Mouse (Mus musculus): ENCODE results near the gene Zfp428. TPM values are rescaled to one million over a fixed set of nuclear protein-coding genes. Genes with fewer than 3 reads are reported as not detected.

Gene Zfp428
- polyA plus RNA-seq, 1 experiment, result 9.5 TPM

DNA sequence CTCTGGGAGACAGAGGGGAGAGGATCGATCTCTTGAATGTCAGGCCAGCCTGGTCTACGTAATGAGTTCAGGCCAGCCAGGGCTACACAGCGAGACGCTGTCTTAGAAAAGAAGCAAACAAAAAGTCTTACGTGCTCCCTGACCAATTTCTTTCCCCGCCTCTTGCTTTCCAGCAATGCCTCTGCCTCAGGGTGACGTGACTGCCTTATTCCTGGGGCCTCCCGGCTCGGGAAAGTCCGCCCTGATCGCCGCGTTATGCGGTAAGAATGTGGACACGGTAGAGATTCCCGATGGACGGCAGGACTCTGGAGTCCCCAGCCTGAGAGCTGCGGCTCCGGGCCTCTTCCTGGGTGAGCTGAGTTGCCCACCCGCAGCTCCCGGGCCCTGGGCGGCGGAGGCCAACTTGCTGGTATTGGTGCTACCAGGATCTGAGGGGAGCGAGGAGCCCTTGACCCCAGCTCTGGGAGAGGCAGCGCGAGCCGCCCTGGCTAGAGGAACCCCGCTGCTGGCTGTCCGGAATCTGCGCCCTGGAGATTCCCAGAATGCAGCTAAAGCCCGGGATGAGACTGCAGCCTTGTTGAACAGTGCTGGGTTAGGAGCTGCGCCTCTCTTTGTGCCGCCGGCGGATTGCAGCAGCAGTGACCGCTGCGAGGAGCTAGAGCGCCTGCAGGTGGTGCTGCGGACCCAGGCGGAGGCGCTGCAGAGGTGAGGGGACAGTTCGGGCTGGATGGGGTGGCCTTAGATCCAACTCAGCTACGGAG lies 24.6 kb downstream of the Zfp428 start:
- TF ChIP-seq POLR2A (IDR thresholded peaks at IDR 0.05; ENCODE audit: low read depth, low read length) (no peak), CTCF (conservative IDR thresholded peaks at IDR 0.05; ENCODE audit: insufficient read depth, insufficient read length, low read depth, low read length) (peak; percentile 82)
- Histone ChIP-seq H3K36me3 (ENCODE audit: control insufficient read depth, insufficient read depth, low read length) (no peaks in the 10 kb centered on the region; the same call in none of the 2 replicates), H3K27me3 (replicated peaks; ENCODE audit: control insufficient read depth, insufficient read depth, low read length) (no peaks in the 10 kb centered on the region), H3K4me1 (ENCODE audit: control insufficient read depth, insufficient read depth, low read length) (peaks cover 6% of the 10 kb centered on the region), H3K27ac (ENCODE audit: insufficient read depth, low read depth, low read length) (peak overlapping the region; percentile 47), H3K4me3 (ENCODE audit: insufficient read depth, low read depth, low read length) (peak overlapping the region; percentile 56)
- DNase-seq, result peak; percentile 82
- 1% methylated on average over 43 of the region's 43 CpGs for WGBS

DNA sequence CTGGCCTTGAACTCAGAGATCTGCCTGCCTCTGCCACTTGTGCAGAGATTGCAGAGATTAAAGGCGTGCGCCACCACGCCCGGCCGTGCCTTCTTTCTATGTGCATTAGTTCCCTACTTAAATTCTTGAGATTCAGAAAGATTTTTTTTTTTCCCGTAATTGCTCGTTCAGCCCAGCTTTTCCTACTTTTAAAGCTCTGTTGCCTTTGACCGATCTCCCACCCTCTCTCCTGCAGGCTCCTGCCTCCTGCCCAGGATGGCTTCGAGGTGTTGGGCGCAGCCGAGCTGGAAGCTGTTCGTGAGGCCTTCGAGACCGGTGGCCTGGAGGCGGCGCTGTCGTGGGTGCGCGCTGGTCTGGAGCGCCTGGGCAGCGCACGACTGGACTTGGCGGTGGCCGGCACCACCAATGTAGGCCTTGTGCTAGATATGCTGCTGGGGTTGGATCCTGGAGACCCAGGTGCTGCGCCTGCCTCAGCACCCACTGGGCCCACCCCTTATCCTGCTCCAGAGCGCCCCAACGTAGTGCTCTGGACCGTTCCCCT lies 26.3 kb downstream of the Zfp428 start:
- TF ChIP-seq POLR2A (IDR thresholded peaks at IDR 0.05; ENCODE audit: low read depth, low read length) (no peak), CTCF (conservative IDR thresholded peaks at IDR 0.05; ENCODE audit: insufficient read depth, insufficient read length, low read depth, low read length) (no peak)
- H3K27me3 ChIP-seq (replicated peaks; ENCODE audit: control insufficient read depth, insufficient read depth, low read length), result no peaks in the 10 kb centered on the region
- H3K4me1 ChIP-seq (ENCODE audit: control insufficient read depth, insufficient read depth, low read length), result peaks cover 8% of the 10 kb centered on the region
- H3K4me3 ChIP-seq (ENCODE audit: insufficient read depth, low read depth, low read length), result no peak overlapping the region
- WGBS, result 90% methylated on average over 28 of the region's 28 CpGs
- H3K36me3 ChIP-seq (ENCODE audit: control insufficient read depth, insufficient read depth, low read length), result no peaks in the 10 kb centered on the region; the same call in none of the 2 replicates
- no peak overlapping the region for H3K27ac ChIP-seq (ENCODE audit: insufficient read depth, low read depth, low read length)
- no peak for DNase-seq

DNA sequence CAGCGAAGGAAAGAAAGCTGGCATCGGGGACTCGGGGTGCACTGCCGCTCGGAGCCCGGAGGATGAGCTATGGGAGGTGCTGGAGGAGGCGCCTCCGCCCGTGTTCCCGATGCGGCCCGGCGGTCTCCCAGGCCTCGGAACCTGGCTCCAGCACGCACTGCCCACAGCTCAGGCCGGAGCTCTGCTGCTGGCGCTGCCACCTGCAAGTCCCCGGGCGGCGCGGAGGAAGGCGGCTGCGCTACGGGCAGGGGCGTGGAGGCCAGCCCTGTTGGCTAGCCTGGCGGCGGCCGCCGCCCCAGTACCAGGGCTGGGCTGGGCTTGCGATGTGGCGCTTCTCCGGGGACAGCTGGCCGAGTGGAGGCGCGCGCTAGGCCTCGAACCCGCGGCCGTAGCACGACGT lies 27.0 kb downstream of the Zfp428 start:
- H3K27me3 ChIP-seq (replicated peaks; ENCODE audit: control insufficient read depth, insufficient read depth, low read length), result no peaks in the 10 kb centered on the region
- H3K4me1 ChIP-seq (ENCODE audit: control insufficient read depth, insufficient read depth, low read length), result peaks cover 8% of the 10 kb centered on the region

DNA sequence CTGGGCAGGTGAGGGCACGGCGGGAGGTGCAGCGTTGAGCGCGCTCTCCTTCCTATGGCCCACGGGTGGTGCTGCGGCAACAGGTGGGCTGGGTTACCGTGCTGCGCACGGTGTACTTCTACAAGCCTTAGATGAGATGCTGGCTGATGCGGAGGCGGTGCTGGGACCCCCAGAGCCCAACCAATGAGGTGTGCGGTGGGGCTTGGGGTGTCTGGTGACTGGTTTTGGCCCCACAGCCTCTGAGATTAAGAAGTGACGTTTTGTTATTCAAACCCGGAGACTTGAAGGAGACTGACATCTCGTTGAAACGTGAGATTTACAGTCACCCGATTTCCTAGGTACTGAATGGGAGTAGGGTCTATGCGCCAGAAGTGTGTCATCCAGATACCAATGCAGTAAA lies 27.5 kb downstream of the Zfp428 start:
- TF ChIP-seq CTCF (conservative IDR thresholded peaks at IDR 0.05; ENCODE audit: insufficient read depth, insufficient read length, low read depth, low read length) (no peak), POLR2A (IDR thresholded peaks at IDR 0.05; ENCODE audit: low read depth, low read length) (no peak)
- Histone ChIP-seq H3K36me3 (ENCODE audit: control insufficient read depth, insufficient read depth, low read length) (no peaks in the 10 kb centered on the region; the same call in none of the 2 replicates), H3K4me3 (ENCODE audit: insufficient read depth, low read depth, low read length) (no peak overlapping the region), H3K27me3 (replicated peaks; ENCODE audit: control insufficient read depth, insufficient read depth, low read length) (no peaks in the 10 kb centered on the region), H3K27ac (ENCODE audit: insufficient read depth, low read depth, low read length) (no peak overlapping the region), H3K4me1 (ENCODE audit: control insufficient read depth, insufficient read depth, low read length) (peaks cover 7% of the 10 kb centered on the region)
- WGBS, result 73% methylated on average over 19 of the region's 19 CpGs
- DNase-seq, result no peak

More for the DNA sequence above, 27.0 kb downstream of the Zfp428 start:
- 75% methylated on average over 42 of the region's 42 CpGs for WGBS
- Histone ChIP-seq H3K27ac (ENCODE audit: insufficient read depth, low read depth, low read length) (no peak overlapping the region), H3K36me3 (ENCODE audit: control insufficient read depth, insufficient read depth, low read length) (no peaks in the 10 kb centered on the region; the same call in none of the 2 replicates), H3K4me3 (ENCODE audit: insufficient read depth, low read depth, low read length) (no peak overlapping the region)
- DNase-seq, result no peak
- TF ChIP-seq POLR2A (IDR thresholded peaks at IDR 0.05; ENCODE audit: low read depth, low read length) (no peak), CTCF (conservative IDR thresholded peaks at IDR 0.05; ENCODE audit: insufficient read depth, insufficient read length, low read depth, low read length) (no peak)

DNA sequence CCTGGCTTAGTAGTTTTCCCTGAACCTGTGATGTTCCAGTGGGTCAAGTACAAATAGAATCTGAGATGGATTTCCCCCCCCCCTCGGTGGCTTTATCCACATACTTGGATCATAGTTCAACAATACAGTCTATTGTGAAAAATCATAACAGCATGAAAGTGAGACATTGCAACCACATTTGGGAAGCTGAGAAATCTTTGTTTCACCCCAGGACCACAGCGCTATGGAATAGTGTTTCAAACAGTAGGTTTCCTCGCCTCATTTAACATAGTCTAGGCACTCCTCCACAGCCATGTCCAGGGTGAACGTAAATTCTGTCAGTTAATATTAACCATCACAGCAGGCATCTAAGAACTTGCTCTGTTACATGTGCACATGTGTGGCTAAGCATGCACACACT lies 30.3 kb downstream of the Zfp428 start:
- 36% methylated on average over 4 of the region's 4 CpGs for WGBS
- no peak overlapping the region for H3K4me3 ChIP-seq (ENCODE audit: insufficient read depth, low read depth, low read length)
- TF ChIP-seq CTCF (conservative IDR thresholded peaks at IDR 0.05; ENCODE audit: insufficient read depth, insufficient read length, low read depth, low read length), result no peak
- no peak for TF ChIP-seq POLR2A (IDR thresholded peaks at IDR 0.05; ENCODE audit: low read depth, low read length)
- H3K27ac ChIP-seq (ENCODE audit: insufficient read depth, low read depth, low read length), result no peak overlapping the region
- no peaks in the 10 kb centered on the region; the same call in none of the 2 replicates for H3K36me3 ChIP-seq (ENCODE audit: control insufficient read depth, insufficient read depth, low read length)
- 0 out of 2 replicates have a peak, but pooled peaks cover 2% of the 10 kb centered on the region for H3K4me1 ChIP-seq (ENCODE audit: control insufficient read depth, insufficient read depth, low read length)
- no peaks in the 10 kb centered on the region for H3K27me3 ChIP-seq (replicated peaks; ENCODE audit: control insufficient read depth, insufficient read depth, low read length)
- DNase-seq, result peak; percentile 32

DNA sequence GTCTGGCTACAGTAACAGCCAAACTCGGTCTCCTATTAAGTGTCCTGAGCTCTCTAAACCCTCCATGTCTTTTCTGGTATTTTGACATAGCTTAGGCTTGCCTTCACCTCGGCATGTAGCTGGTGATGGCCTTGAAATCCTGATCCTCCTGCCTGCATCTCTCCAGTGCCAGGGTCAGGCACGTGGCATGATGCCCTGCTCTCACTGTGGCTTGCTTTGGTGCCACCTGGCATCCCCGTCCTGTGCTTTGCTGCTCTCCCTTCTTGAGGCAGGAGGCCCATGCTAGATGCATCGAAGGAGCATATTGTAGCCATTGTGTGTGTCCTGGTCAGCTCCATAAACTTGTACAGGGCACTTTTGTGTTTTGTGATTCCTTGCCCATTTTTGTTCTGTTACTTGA lies 30.8 kb downstream of the Zfp428 start:
- Histone ChIP-seq H3K27me3 (replicated peaks; ENCODE audit: control insufficient read depth, insufficient read depth, low read length) (no peaks in the 10 kb centered on the region), H3K27ac (ENCODE audit: insufficient read depth, low read depth, low read length) (no peak overlapping the region), H3K4me3 (ENCODE audit: insufficient read depth, low read depth, low read length) (no peak overlapping the region), H3K36me3 (ENCODE audit: control insufficient read depth, insufficient read depth, low read length) (no peaks in the 10 kb centered on the region; the same call in none of the 2 replicates), H3K4me1 (ENCODE audit: control insufficient read depth, insufficient read depth, low read length) (0 out of 2 replicates have a peak, but pooled peaks cover 2% of the 10 kb centered on the region)
- no peak for DNase-seq
- 44% methylated on average over 5 of the region's 5 CpGs for WGBS
- no peak for TF ChIP-seq CTCF (conservative IDR thresholded peaks at IDR 0.05; ENCODE audit: insufficient read depth, insufficient read length, low read depth, low read length)
- TF ChIP-seq POLR2A (IDR thresholded peaks at IDR 0.05; ENCODE audit: low read depth, low read length), result no peak

DNA sequence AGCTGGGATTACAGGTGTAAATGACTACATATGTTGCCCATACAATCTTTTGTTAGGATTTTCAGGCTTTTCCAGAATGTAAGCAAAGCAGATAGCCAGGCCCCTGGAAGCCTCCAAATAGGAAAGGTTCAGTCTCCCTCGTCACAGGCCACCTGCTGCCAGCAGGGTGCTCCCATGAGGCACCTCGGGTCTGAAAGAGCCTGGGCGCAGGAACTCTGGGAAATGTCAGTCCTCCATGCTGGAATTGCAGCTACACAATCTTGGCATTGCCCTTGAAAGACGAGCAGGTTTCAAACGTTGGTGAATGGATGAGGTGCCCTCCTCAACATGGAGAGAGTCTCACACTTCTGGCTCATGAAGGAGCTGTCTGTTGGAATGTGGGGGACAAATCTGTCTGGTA lies 31.3 kb downstream of the Zfp428 start:
- Histone ChIP-seq H3K36me3 (ENCODE audit: control insufficient read depth, insufficient read depth, low read length) (no peaks in the 10 kb centered on the region; the same call in none of the 2 replicates), H3K27me3 (replicated peaks; ENCODE audit: control insufficient read depth, insufficient read depth, low read length) (no peaks in the 10 kb centered on the region), H3K4me3 (ENCODE audit: insufficient read depth, low read depth, low read length) (no peak overlapping the region), H3K4me1 (ENCODE audit: control insufficient read depth, insufficient read depth, low read length) (0 out of 2 replicates have a peak, but pooled peaks cover 2% of the 10 kb centered on the region), H3K27ac (ENCODE audit: insufficient read depth, low read depth, low read length) (no peak overlapping the region)
- 28% methylated on average over 5 of the region's 5 CpGs for WGBS
- TF ChIP-seq CTCF (conservative IDR thresholded peaks at IDR 0.05; ENCODE audit: insufficient read depth, insufficient read length, low read depth, low read length) (peak; percentile 35), POLR2A (IDR thresholded peaks at IDR 0.05; ENCODE audit: low read depth, low read length) (no peak)
- peak; percentile 62 for DNase-seq
